Mouse (Mus musculus): ENCODE data around the gene Odf2. TPM values are rescaled to one million over a fixed set of nuclear protein-coding genes. Genes with fewer than 3 reads are reported as not detected.
"Not testable (repeated sequence)": the region's sequence is repeated elsewhere in the genome, so short reads cannot be mapped to it uniquely, and the experiment has no call there.

Gene Odf2
- polyA plus RNA-seq, 1 experiment from 2014 or later: 65.6 TPM

GRCm38 (mm10) chr2:29872581-29873295 is 16.3 kb upstream of the Odf2 start:
- ATAC-seq (ENCODE audit: low read depth): no peak
- no peak overlapping the region for H3K9ac ChIP-seq

GRCm38 (mm10) chr2:29873801-29874200 is 15.2 kb upstream of the Odf2 start:
- Histone ChIP-seq H3K9me3 (no peaks in the 10 kb centered on the region), H3K27ac (replicated peaks) (no peak overlapping the region), H3K4me3 (no peak overlapping the region), H3K9ac (no peak overlapping the region), H3K4me1 (replicated peaks) (peaks cover 34% of the 10 kb centered on the region), H3K27me3 (no peaks in the 10 kb centered on the region), H3K36me3 (peaks cover 46% of the 10 kb centered on the region), H3K4me2 (no peak overlapping the region)
- 94% methylated on average over 4 of the region's 4 CpGs for WGBS
- ATAC-seq (ENCODE audit: low read depth): no peak

More at GRCm38 (mm10) chr2:29872581-29873295, 16.3 kb upstream of the Odf2 start:
- peaks cover 31% of the 10 kb centered on the region for H3K4me1 ChIP-seq (replicated peaks)
- H3K4me3 ChIP-seq: no peak overlapping the region
- H3K4me2 ChIP-seq: no peak overlapping the region
- H3K9me3 ChIP-seq: no peaks in the 10 kb centered on the region
- 90% methylated on average over 10 of the region's 10 CpGs for WGBS
- no peak overlapping the region for H3K27ac ChIP-seq (replicated peaks)
- H3K36me3 ChIP-seq: peaks cover 41% of the 10 kb centered on the region
- H3K27me3 ChIP-seq: no peaks in the 10 kb centered on the region

- WGBS: 38% methylated on average over 4 of the region's 4 CpGs
- H3K4me1 ChIP-seq (replicated peaks): peaks cover 8% of the 10 kb centered on the region
- no peak overlapping the region for H3K4me2 ChIP-seq
- no peaks in the 10 kb centered on the region for H3K9me3 ChIP-seq
- H3K4me3 ChIP-seq: no peak overlapping the region
- no peaks in the 10 kb centered on the region for H3K27me3 ChIP-seq
- no peak overlapping the region for H3K9ac ChIP-seq
- ATAC-seq (ENCODE audit: low read depth): peak; percentile 79
- H3K27ac ChIP-seq (replicated peaks): no peak overlapping the region
- peaks cover 45% of the 10 kb centered on the region for H3K36me3 ChIP-seq
Observed at GRCm38 (mm10) chr2:29878061-29878460, 11.0 kb upstream of the Odf2 start.

GRCm38 (mm10) chr2:29879191-29879590 is 9.8 kb upstream of the Odf2 start:
- Histone ChIP-seq H3K4me3 (no peak overlapping the region), H3K9ac (no peak overlapping the region), H3K4me2 (no peak overlapping the region), H3K27ac (replicated peaks) (no peak overlapping the region), H3K4me1 (replicated peaks) (peaks cover 8% of the 10 kb centered on the region), H3K36me3 (peaks cover 38% of the 10 kb centered on the region), H3K27me3 (no peaks in the 10 kb centered on the region), H3K9me3 (no peaks in the 10 kb centered on the region)
- no peak for ATAC-seq (ENCODE audit: low read depth)
- WGBS: 62% methylated on average over 8 of the region's 8 CpGs

- ATAC-seq (ENCODE audit: low read depth): no peak
- H3K27ac ChIP-seq (replicated peaks): no peak overlapping the region
- no peak overlapping the region for H3K4me2 ChIP-seq
- peaks cover 8% of the 10 kb centered on the region for H3K4me1 ChIP-seq (replicated peaks)
- 76% methylated on average over 17 of the region's 17 CpGs for WGBS
- H3K9ac ChIP-seq: no peak overlapping the region
- H3K36me3 ChIP-seq: peaks cover 36% of the 10 kb centered on the region
- H3K27me3 ChIP-seq: no peaks in the 10 kb centered on the region
- H3K9me3 ChIP-seq: no peaks in the 10 kb centered on the region
- no peak overlapping the region for H3K4me3 ChIP-seq
Observed at GRCm38 (mm10) chr2:29879964-29880830, 8.8 kb upstream of the Odf2 start.

GRCm38 (mm10) chr2:29886659-29887292 is 2.2 kb upstream of the Odf2 start:
- not testable (repeated sequence) for H3K36me3 ChIP-seq; H3K9ac ChIP-seq; H3K27me3 ChIP-seq; H3K4me2 ChIP-seq; ATAC-seq (ENCODE audit: low read depth); H3K9me3 ChIP-seq; H3K4me3 ChIP-seq; H3K27ac ChIP-seq (replicated peaks)
- peaks cover 19% of the 10 kb centered on the region for H3K4me1 ChIP-seq (replicated peaks)
- 87% methylated on average over 9 of the region's 9 CpGs for WGBS

GRCm38 (mm10) chr2:29889991-29890833 is 1.2 kb downstream of the Odf2 start:
- Histone ChIP-seq H3K27ac (replicated peaks) (peak overlapping the region; percentile 90), H3K4me1 (replicated peaks) (peaks cover 19% of the 10 kb centered on the region), H3K36me3 (peaks cover 39% of the 10 kb centered on the region), H3K4me2 (peak overlapping the region; percentile 93), H3K9me3 (no peaks in the 10 kb centered on the region), H3K9ac (peak overlapping the region; percentile 95), H3K4me3 (peak overlapping the region; percentile 98), H3K27me3 (no peaks in the 10 kb centered on the region)
- peak; percentile 92 for ATAC-seq (ENCODE audit: low read depth)
- 1% methylated on average over 54 of the region's 61 CpGs for WGBS

- Histone ChIP-seq H3K9me3 (no peaks in the 10 kb centered on the region), H3K27ac (replicated peaks) (no peak overlapping the region), H3K9ac (no peak overlapping the region), H3K36me3 (peaks cover 54% of the 10 kb centered on the region), H3K27me3 (no peaks in the 10 kb centered on the region), H3K4me2 (peak overlapping the region; percentile 93), H3K4me3 (0 out of 2 replicates have a peak overlapping the region, but pooled peaks have one; percentile 3), H3K4me1 (replicated peaks) (peaks cover 19% of the 10 kb centered on the region)
- ATAC-seq (ENCODE audit: low read depth): no peak
- 92% methylated on average over 6 of the region's 6 CpGs for WGBS
Observed at GRCm38 (mm10) chr2:29891773-29892172, 2.8 kb downstream of the Odf2 start.

- no peak for ATAC-seq (ENCODE audit: low read depth)
- no peak overlapping the region for H3K4me3 ChIP-seq
- no peaks in the 10 kb centered on the region for H3K27me3 ChIP-seq
- H3K9me3 ChIP-seq: no peaks in the 10 kb centered on the region
- no peak overlapping the region for H3K4me2 ChIP-seq
- H3K27ac ChIP-seq (replicated peaks): no peak overlapping the region
- H3K4me1 ChIP-seq (replicated peaks): peaks cover 6% of the 10 kb centered on the region
- H3K36me3 ChIP-seq: peaks cover 97% of the 10 kb centered on the region
- no peak overlapping the region for H3K9ac ChIP-seq
- WGBS: 94% methylated on average over 1 of the region's 1 CpGs
Observed at GRCm38 (mm10) chr2:29896071-29896470, 7.0 kb downstream of the Odf2 start.

- Histone ChIP-seq H3K9me3 (no peaks in the 10 kb centered on the region), H3K4me2 (no peak overlapping the region), H3K4me3 (no peak overlapping the region), H3K36me3 (peaks cover 99% of the 10 kb centered on the region), H3K9ac (no peak overlapping the region), H3K4me1 (replicated peaks) (no peaks in the 10 kb centered on the region), H3K27ac (replicated peaks) (no peak overlapping the region), H3K27me3 (no peaks in the 10 kb centered on the region)
- no peak for ATAC-seq (ENCODE audit: low read depth)
- 88% methylated on average over 2 of the region's 2 CpGs for WGBS
Observed at GRCm38 (mm10) chr2:29897366-29897765, 8.3 kb downstream of the Odf2 start.

- Histone ChIP-seq H3K4me1 (replicated peaks) (no peaks in the 10 kb centered on the region), H3K4me3 (no peak overlapping the region), H3K27me3 (no peaks in the 10 kb centered on the region), H3K9ac (no peak overlapping the region), H3K9me3 (no peaks in the 10 kb centered on the region), H3K27ac (replicated peaks) (no peak overlapping the region), H3K36me3 (peaks cover 99% of the 10 kb centered on the region), H3K4me2 (no peak overlapping the region)
- no peak for ATAC-seq (ENCODE audit: low read depth)
- WGBS: 88% methylated on average over 1 of the region's 1 CpGs
Observed at GRCm38 (mm10) chr2:29898081-29898480, 9.1 kb downstream of the Odf2 start.
